Mouse (Mus musculus): ENCODE measurements around the gene Olfr1535. TPM values are rescaled to one million over a fixed set of nuclear protein-coding genes. Genes with fewer than 3 reads are reported as not detected.

The Olfr1535 gene
- not detected in 2 replicates for polyA plus RNA-seq (2012; rRNA removed)

DNA sequence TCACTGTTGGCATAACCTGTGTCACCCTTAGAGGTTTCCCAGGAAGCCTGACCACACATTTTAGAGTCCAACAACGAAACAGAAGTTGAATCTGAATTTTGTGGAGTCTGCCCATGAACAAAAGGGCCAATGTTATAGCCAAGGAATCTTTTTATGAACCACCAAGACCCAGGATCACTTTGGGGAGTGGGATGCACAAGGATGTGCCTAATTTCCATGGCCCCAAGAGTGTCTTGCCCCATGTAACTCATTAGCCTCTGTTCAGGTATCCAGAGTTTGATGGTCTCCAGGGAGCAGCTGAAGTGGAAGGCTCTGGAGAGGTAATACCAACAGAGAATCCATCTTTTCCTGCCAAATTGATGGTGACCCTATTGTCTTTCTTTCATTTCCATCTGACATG, at the start of gene Olfr1535:
Gene Olfr1535 (minus strand): TSS at position 101 of the 400 bp plus-strand sequence.

DNA sequence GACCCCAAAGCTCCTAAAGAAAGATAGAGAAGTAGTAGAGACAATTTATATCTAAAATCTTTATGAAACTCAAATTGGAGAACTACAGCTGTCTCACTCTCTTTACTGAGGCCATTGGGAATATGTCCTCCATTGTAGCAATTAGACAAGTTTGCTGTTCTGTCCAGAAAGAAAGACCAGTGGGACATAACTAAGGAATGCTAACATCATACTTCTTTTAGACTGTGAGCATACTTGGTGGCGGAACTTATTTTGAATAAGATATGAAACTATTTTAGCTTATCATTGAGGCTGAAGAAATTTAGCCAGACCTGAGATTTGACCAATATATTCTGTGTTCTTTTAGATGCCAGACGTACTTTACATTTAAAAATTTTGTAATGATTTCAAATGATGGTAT, 22.0 kb upstream of the Olfr1535 start, which contains the start of gene Olfr1364:
Gene Olfr1364 (minus strand): TSS at position 101 of the 400 bp plus-strand sequence.

DNA sequence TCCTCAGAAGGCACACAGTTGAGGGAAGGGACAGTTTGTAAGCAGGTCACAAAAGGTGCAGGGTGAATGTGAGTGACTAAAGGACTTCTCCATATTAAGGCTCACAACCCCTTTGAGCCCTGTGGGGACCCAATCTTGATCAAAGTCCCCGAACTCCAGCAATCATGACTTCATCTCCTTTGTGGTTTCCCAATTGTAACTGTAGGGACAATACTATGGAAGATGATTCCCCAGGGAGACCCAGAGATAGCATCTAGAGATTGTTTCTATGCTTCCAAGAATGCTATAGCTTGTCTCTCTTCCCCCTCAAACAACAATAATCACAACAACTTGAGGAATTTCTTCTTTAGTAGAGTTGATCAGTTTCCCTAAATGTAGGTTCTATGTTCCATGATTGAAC, 17.0 kb downstream of the Olfr1535 start, which contains the start of gene Olfr1366:
Gene Olfr1366 (minus strand): TSS at position 101 of the 400 bp plus-strand sequence.

DNA sequence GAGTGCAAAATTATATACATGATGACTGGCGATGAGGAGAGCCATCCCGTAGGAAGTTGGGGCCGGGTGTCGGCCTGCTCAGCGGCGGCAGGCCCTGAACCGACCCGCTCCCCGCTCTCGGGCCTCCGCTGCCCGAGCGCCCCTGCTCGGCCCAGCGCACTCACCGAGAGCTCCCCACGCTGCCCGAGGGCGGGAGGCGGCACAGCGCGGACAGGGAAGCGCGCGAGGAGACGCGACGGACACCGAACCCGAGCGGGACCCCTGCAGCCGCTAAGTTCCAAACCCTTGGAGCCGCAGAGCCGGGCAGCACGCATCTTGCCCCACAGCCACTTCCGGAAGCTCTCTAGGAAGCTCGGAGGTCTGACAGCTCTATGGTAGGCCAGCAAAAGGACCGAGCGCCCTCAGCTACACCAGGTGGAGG, 28.9 kb downstream of the Olfr1535 start, which contains the start of gene Zkscan8:
Gene Zkscan8 (minus strand): TSS at position 340 of the 421 bp plus-strand sequence.

Other genes starting within 250 kb of the Olfr1535 start
- gene Gpx6, start 247.8 kb downstream of the Olfr1535 start, polyA plus RNA-seq (2012; rRNA removed), result not detected in 2 replicates
- not detected in 2 replicates for gene Olfr1367, start 213.0 kb downstream of the Olfr1535 start, polyA plus RNA-seq (2012; rRNA removed)
- 2.2 and 2.4 TPM in 2 replicates for gene Zscan12, start 197.1 kb downstream of the Olfr1535 start, polyA plus RNA-seq (2012; rRNA removed)
- gene Zkscan3, start 157.1 kb downstream of the Olfr1535 start, polyA plus RNA-seq (2012; rRNA removed), result 29.4 and 29.5 TPM in 2 replicates
- 0.76 and 0.79 TPM in 2 replicates for gene Pgbd1, start 118.8 kb downstream of the Olfr1535 start, polyA plus RNA-seq (2012; rRNA removed)
- gene Zscan26, start 106.2 kb downstream of the Olfr1535 start, polyA plus RNA-seq (2012; rRNA removed), result 22.7 and 24.7 TPM in 2 replicates
- gene Nkapl, start 91.4 kb downstream of the Olfr1535 start, polyA plus RNA-seq (2012; rRNA removed), result 0.24 and 0.43 TPM in 2 replicates
- 0.22 and 0.26 TPM in 2 replicates for gene Zkscan4, start 81.0 kb downstream of the Olfr1535 start, polyA plus RNA-seq (2012; rRNA removed)
- not detected in 2 replicates for gene Gm10065, start 80.5 kb downstream of the Olfr1535 start, polyA plus RNA-seq (2012; rRNA removed)
- gene AK157302, start 64.7 kb downstream of the Olfr1535 start, polyA plus RNA-seq (2012; rRNA removed), result 0.34 and 0.50 TPM in 2 replicates
- 5.1 and 11.2 TPM in 2 replicates for gene Gm11273, start 58.5 kb downstream of the Olfr1535 start, polyA plus RNA-seq (2012; rRNA removed)
- gene Zkscan8, start 28.8 kb downstream of the Olfr1535 start, polyA plus RNA-seq (2012; rRNA removed), result 2.0 and 2.3 TPM in 2 replicates
- not detected in 2 replicates for gene Olfr1366, start 17.1 kb downstream of the Olfr1535 start, polyA plus RNA-seq (2012; rRNA removed)
- not detected in 2 replicates for gene Olfr1364, start 21.9 kb upstream of the Olfr1535 start, polyA plus RNA-seq (2012; rRNA removed)
- gene Olfr1362, start 54.1 kb upstream of the Olfr1535 start, polyA plus RNA-seq (2012; rRNA removed), result not detected in 2 replicates
- not detected in 2 replicates for gene Olfr11, start 82.6 kb upstream of the Olfr1535 start, polyA plus RNA-seq (2012; rRNA removed)
- gene Olfr1361, start 103.5 kb upstream of the Olfr1535 start, polyA plus RNA-seq (2012; rRNA removed), result not detected in 2 replicates
- not detected in 2 replicates for gene Olfr1360, start 117.5 kb upstream of the Olfr1535 start, polyA plus RNA-seq (2012; rRNA removed)
- not detected in 2 replicates for gene Olfr1359, start 138.2 kb upstream of the Olfr1535 start, polyA plus RNA-seq (2012; rRNA removed)
- gene Hist1h2bl, start 156.2 kb upstream of the Olfr1535 start, polyA plus RNA-seq (2012; rRNA removed), result 5.9 and 7.6 TPM in 2 replicates
- gene Hist1h2ai, start 156.5 kb upstream of the Olfr1535 start, polyA plus RNA-seq (2012; rRNA removed), result 1.9 and 2.8 TPM in 2 replicates
- 11.5 and 11.6 TPM in 2 replicates for gene Hist1h3h, start 157.8 kb upstream of the Olfr1535 start, polyA plus RNA-seq (2012; rRNA removed)
- gene Hist1h2bm, start 162.2 kb upstream of the Olfr1535 start, polyA plus RNA-seq (2012; rRNA removed), result 4.9 and 7.3 TPM in 2 replicates
- gene Hist1h4j, start 175.2 kb upstream of the Olfr1535 start, polyA plus RNA-seq (2012; rRNA removed), result 9.1 and 9.2 TPM in 2 replicates
- 14.1 and 22.0 TPM in 2 replicates for gene Hist1h4k, start 190.6 kb upstream of the Olfr1535 start, polyA plus RNA-seq (2012; rRNA removed)
- gene Hist1h2ak, start 193.9 kb upstream of the Olfr1535 start, polyA plus RNA-seq (2012; rRNA removed), result 17.2 and 18.2 TPM in 2 replicates
- gene Hist1h2bn, start 194.2 kb upstream of the Olfr1535 start, polyA plus RNA-seq (2012; rRNA removed), result 10.0 and 14.8 TPM in 2 replicates
- 3.8 and 4.1 TPM in 2 replicates for gene Hist1h1b, start 220.7 kb upstream of the Olfr1535 start, polyA plus RNA-seq (2012; rRNA removed)
- 13.4 and 17.5 TPM in 2 replicates for gene Hist1h3i, start 223.5 kb upstream of the Olfr1535 start, polyA plus RNA-seq (2012; rRNA removed)
- 3.5 and 4.0 TPM in 2 replicates for gene Hist1h2an, start 227.3 kb upstream of the Olfr1535 start, polyA plus RNA-seq (2012; rRNA removed)
- 1.2 and 2.5 TPM in 2 replicates for gene Hist1h2bp, start 227.6 kb upstream of the Olfr1535 start, polyA plus RNA-seq (2012; rRNA removed)

Measured in liver, embryonic 18 days (tissue).